Mouse (Mus musculus) embryo, embryonic 11 days (tissue): ENCODE measurements at regions not wholly inside any gene's neighbourhood (a gene's known extent, or its start where the extent isn't known, plus 50 kb on each side); places are given as distances from the start of the nearest gene placed in this dataset.

Experiments
- DNase-seq: peaks from one replicate; pipeline ENCODE4 v3.0.0-alpha.2; 2015

GRCm38 (mm10) chr16:85347621-85348020 lies 174.1 kb upstream of the App start:
- DNase-seq, result no peak

- no peak for DNase-seq
Observed at GRCm38 (mm10) chr16:85336495-85337119, 163.0 kb upstream of the App start.

- DNase-seq, result no peak
Observed at GRCm38 (mm10) chr16:85333543-85333942, 160.0 kb upstream of the App start.

GRCm38 (mm10) chr16:85312018-85312417 lies 138.5 kb upstream of the App start:
- no peak for DNase-seq

- DNase-seq, result no peak
Observed at GRCm38 (mm10) chr16:85309493-85309892, 135.9 kb upstream of the App start.

- no peak for DNase-seq
Observed at GRCm38 (mm10) chr16:85308429-85308828, 134.9 kb upstream of the App start.

- peak; percentile 49 for DNase-seq
Observed at GRCm38 (mm10) chr16:85307940-85308339, 134.4 kb upstream of the App start.

GRCm38 (mm10) chr16:85300092-85300853 lies 126.7 kb upstream of the App start:
- no peak for DNase-seq

- no peak for DNase-seq
Observed at GRCm38 (mm10) chr16:85298559-85298958, 125.0 kb upstream of the App start.

- no peak for DNase-seq
Observed at GRCm38 (mm10) chr16:85290986-85291952, 117.7 kb upstream of the App start.

- no peak for DNase-seq
Observed at GRCm38 (mm10) chr16:85277862-85278261, 104.3 kb upstream of the App start.

GRCm38 (mm10) chr16:85269681-85270080 lies 96.1 kb upstream of the App start:
- no peak for DNase-seq

- DNase-seq, result no peak
Observed at GRCm38 (mm10) chr16:85259838-85260237, 86.3 kb upstream of the App start.

- no peak for DNase-seq
Observed at GRCm38 (mm10) chr16:85247301-85247700, 73.7 kb upstream of the App start.

- no peak for DNase-seq
Observed at GRCm38 (mm10) chr16:85233037-85233436, 59.5 kb upstream of the App start.

- peak; percentile 9 for DNase-seq
Observed at GRCm38 (mm10) chr16:85231908-85232467, 58.4 kb upstream of the App start.

GRCm38 (mm10) chr16:85231330-85231729 lies 57.8 kb upstream of the App start:
- DNase-seq, result no peak

- no peak for DNase-seq
Observed at GRCm38 (mm10) chr16:85224325-85224724, 50.8 kb upstream of the App start.
